Mouse (Mus musculus) liver, embryonic 14.5 days (tissue): Measurements from ENCODE around the gene Nfe2l1. TPM values are rescaled to one million over a fixed set of nuclear protein-coding genes. Genes with fewer than 3 reads are reported as not detected.
"Not testable (repeated sequence)": the region's sequence is repeated elsewhere in the genome, so short reads cannot be mapped to it uniquely, and the experiment has no call there.

Experiments used
- ATAC-seq: fragments of 200-750 bp; cut with Nextera tagmentation; 2 replicates; pipeline ENCODE4 v1.8.0; 2017; ENCODE audit warnings: moderate number of reproducible peaks, mild to moderate bottlenecking, moderate library complexity; ENCODE audit not compliant: insufficient read depth
- DNase-seq, 3 experiments: peaks; one replicate each; pipeline ENCODE4 v3.0.0-alpha.2; 2012 to 2013; ENCODE audit warnings: low read depth in 3 of 3, low spot score in 3 of 3
- H3K27ac ChIP-seq: fragments of 300-500 bp; sonication (generic); 2 replicates; pipeline ENCODE4 v1.5.1; 2014; ENCODE audit warnings: moderate library complexity, mild to moderate bottlenecking, control low read depth, inconsistent platforms
- H3K27me3 ChIP-seq: fragments of 300-500 bp; sonication (generic); 2 replicates; pipeline ENCODE4 v1.6.1; 2014; ENCODE audit warnings: mild to moderate bottlenecking, low read length, moderate library complexity; ENCODE audit not compliant: control insufficient read depth, insufficient read depth
- H3K36me3 ChIP-seq: fragments of 300-500 bp; sonication (generic); replicated peaks from 2 replicates; pipeline ENCODE4 v1.6.1; 2014; ENCODE audit warnings: low read depth; ENCODE audit not compliant: control insufficient read depth, insufficient read depth
- H3K4me1 ChIP-seq, 2 experiments: fragments of 200-500 bp in 1 of 2; fragments of 300-500 bp in 1 of 2; sonication (generic) in 1 of 2; replicated peaks; 2 replicates each; pipeline ENCODE4 v1.6.1; 2012 to 2014; ENCODE audit warnings: antibody characterized with exemption in 1 of 2, inconsistent platforms in 1 of 2, low read length in 1 of 2; ENCODE audit not compliant: control insufficient read depth in 2 of 2, insufficient read depth in 2 of 2
- H3K4me2 ChIP-seq: fragments of 300-500 bp; sonication (generic); 2 replicates; pipeline ENCODE4 v1.6.1; 2014; ENCODE audit warnings: low read depth, mild to moderate bottlenecking, control low read depth, moderate library complexity
- H3K4me3 ChIP-seq, 2 experiments: fragments of 200-500 bp in 1 of 2; fragments of 300-500 bp in 1 of 2; sonication (generic) in 1 of 2; 2 replicates each; pipeline ENCODE4 v1.5.1; 2012 to 2014; ENCODE audit warnings: low read depth in 2 of 2, low read length in 2 of 2, mild to moderate bottlenecking in 2 of 2, control low read depth in 1 of 2, inconsistent platforms in 1 of 2, moderate library complexity in 1 of 2; ENCODE audit not compliant: insufficient read depth in 1 of 2
- H3K9ac ChIP-seq: fragments of 300-500 bp; sonication (generic); replicated peaks from 2 replicates; pipeline ENCODE4 v1.6.1; 2014; ENCODE audit warnings: mild to moderate bottlenecking, control low read depth, moderate library complexity
- H3K9me3 ChIP-seq: fragments of 300-500 bp; sonication (generic); 2 replicates; pipeline ENCODE4 v1.6.1; 2016; ENCODE audit warnings: low read length, mixed read lengths; ENCODE audit not compliant: control insufficient read depth
- CTCF ChIP-seq: IDR thresholded peaks from 2 replicates; pipeline ENCODE4 v1.5.1; 2016; ENCODE audit warnings: antibody characterized with exemption, low read depth, control low read depth
- EP300 ChIP-seq: IDR thresholded peaks from 2 replicates; pipeline ENCODE4 v1.6.1; 2016; ENCODE audit warnings: antibody characterized with exemption, low read depth
- WGBS: fragments of 180-500 bp; shearing (Covaris S2); extraction: QIAGEN DNeasy Blood & Tissue Kit; methylation state at CpG from one replicate; pipeline ENCODE4 v1.1.7; 2014; ENCODE audit not compliant: insufficient replicate concordance; 5-methylcytosine and 5-hydroxymethylcytosine counted together
- polyA plus RNA-seq, 2 experiments: library from polyadenylated mRNA; depleted of rRNA in 1 of 2; stranded (reverse) in 1 of 2; unstranded in 1 of 2; fragments of >200 nt; fragmentation: Nextera tagmentation in 1 of 2; extraction: Ambion mirVana in 1 of 2; gene quantifications; 2 replicates each; pipeline versions ENCODE4 v1.2.1 to v1.2.3; 2012 to 2014

Gene Nfe2l1
- polyA plus RNA-seq, 2 experiments: 9.6 to 15.2 TPM

DNA sequence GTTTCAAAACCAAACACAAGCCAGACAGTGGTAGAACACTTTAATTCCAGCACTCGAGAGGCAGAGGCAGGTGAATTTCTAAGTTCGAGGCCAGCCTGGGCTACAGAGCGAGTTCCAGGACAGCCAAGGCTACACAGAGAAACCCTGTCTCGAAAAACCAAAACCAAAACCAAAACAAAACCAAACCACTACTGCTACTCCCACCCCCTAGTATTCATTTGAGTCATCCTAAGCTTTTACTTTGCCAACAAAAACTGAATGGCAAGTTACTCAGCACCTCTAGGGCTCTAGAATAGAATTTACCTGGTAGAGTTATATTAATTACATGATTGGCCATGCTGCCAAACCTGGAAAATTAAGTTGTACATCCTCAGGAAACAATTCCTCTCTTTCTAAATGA, 29.9 kb upstream of the Nfe2l1 start:
- Histone ChIP-seq H3K27me3 (no peaks in the 10 kb centered on the region), H3K4me3 (no peak overlapping the region), H3K36me3 (no peaks in the 10 kb centered on the region), H3K27ac (no peak overlapping the region), H3K9me3 (no peaks in the 10 kb centered on the region), H3K4me2 (no peak overlapping the region), H3K4me1 (no peaks in the 10 kb centered on the region), H3K9ac (no peak overlapping the region)
- WGBS: 58% methylated on average over 4 of the region's 4 CpGs
- DNase-seq (no peak), ATAC-seq (no peak)
- TF ChIP-seq CTCF (no peak), EP300 (no peak)

- Histone ChIP-seq H3K9ac (no peak overlapping the region), H3K4me1 (no peaks in the 10 kb centered on the region), H3K9me3 (no peaks in the 10 kb centered on the region), H3K36me3 (no peaks in the 10 kb centered on the region), H3K4me3 (no peak overlapping the region), H3K27ac (no peak overlapping the region), H3K27me3 (no peaks in the 10 kb centered on the region), H3K4me2 (no peak overlapping the region)
- no peak for DNase-seq
- TF ChIP-seq EP300 (no peak), CTCF (no peak)
- 58% methylated on average over 5 of the region's 5 CpGs for WGBS
- ATAC-seq: no peak
Measured at GRCm38 (mm10) chr11:96857446-96857845, 27.7 kb upstream of the Nfe2l1 start.

DNA sequence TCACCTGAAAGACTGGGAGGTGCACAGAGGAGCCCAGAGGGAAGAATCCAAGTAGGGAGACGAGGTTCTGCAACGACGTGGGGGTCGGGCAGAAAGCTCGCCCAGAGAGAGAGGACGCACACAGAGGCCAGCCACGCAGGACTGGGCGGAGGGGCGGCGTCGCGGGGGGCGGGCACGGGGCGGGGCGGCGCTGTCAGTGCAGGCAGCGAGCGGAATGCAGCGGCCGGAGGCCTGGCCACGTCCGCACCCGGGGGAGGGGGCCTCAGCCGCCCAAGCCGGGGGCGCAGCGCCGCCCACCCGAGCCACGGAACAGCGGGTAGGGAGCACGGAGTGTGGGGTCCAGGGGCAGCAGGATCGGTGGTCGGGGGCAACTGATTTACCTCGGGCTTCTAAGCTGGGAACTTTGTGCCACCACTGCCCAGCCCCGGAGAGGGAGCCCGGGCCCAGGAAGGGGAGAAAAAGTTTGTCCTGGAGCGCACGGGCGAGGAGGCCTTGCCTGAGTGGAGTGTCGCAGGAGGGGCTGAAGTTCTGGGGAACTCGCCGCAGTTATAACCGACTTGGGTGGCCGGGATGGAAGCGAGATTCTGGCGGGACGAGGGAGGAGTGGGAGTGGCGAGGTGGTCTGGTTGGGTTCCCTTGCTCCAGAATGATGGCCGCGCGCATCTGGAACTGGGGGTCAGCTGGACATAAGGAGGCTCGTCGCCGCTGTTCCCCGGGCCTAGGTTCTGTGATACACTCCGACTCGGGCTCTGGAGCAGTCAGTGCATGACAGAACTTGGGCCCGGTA, 20.1 kb upstream of the Nfe2l1 start, which contains the start of gene Copz2:
TSS of gene Copz2 (plus strand) at position 190 of the 787 bp plus-strand sequence.
- Histone ChIP-seq H3K27me3 (peaks cover 16% of the 10 kb centered on the region), H3K4me3 (peak within 1 kb of the TSS; percentile 51 to 53), H3K4me2 (peak within 1 kb of the TSS; percentile 56), H3K36me3 (no peaks in the 10 kb centered on the region), H3K27ac (no peak within 1 kb of the TSS), H3K4me1 (no peaks in the 10 kb centered on the region; a peak in 1 of 4 replicates), H3K9ac (peak within 1 kb of the TSS; percentile 40; the same call in 1 of the 2 replicates), H3K9me3 (no peaks in the 10 kb centered on the region)
- 0 out of 2 replicates have a peak, but pooled peaks have one; percentile 43 for ATAC-seq
- DNase-seq: no peak
- TF ChIP-seq CTCF (no peak), EP300 (no peak)
- WGBS: 1% methylated on average over 59 of the region's 60 CpGs

- not testable (repeated sequence) for ATAC-seq, H3K4me3 ChIP-seq, H3K27ac ChIP-seq, H3K9me3 ChIP-seq, DNase-seq, H3K4me1 ChIP-seq, H3K36me3 ChIP-seq, H3K9ac ChIP-seq
- Histone ChIP-seq H3K27me3 (peaks cover 16% of the 10 kb centered on the region), H3K4me2 (peak overlapping the region; percentile 56)
- WGBS: 52% methylated on average over 5 of the region's 5 CpGs
Measured at GRCm38 (mm10) chr11:96849145-96849544, 19.4 kb upstream of the Nfe2l1 start.

DNA sequence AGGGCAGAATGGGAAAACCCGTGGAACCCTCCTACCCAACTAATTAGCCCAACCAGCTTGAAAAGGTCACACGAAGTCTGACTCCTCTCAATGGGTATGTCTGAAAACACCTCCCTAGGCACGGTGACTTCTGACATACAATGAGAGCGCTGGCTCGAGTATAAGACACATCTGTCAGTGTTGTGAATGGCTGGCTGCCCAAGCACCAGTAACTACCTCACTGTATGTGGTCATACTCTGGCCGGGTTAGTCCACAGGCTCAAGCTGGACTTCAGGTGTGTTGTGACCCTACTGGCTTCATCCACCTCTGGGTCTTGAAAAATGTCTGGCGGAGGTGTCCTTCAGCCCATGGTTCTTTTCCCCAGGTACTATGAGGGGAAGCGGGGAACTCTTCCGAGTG, 18.9 kb upstream of the Nfe2l1 start:
- H3K4me2 ChIP-seq: no peak overlapping the region
- TF ChIP-seq EP300 (no peak), CTCF (no peak)
- H3K4me1 ChIP-seq: no peaks in the 10 kb centered on the region; a peak in 1 of 4 replicates
- no peak overlapping the region for H3K27ac ChIP-seq
- H3K27me3 ChIP-seq: peaks cover 16% of the 10 kb centered on the region
- ATAC-seq (no peak), DNase-seq (no peak)
- no peak overlapping the region for H3K9ac ChIP-seq
- no peaks in the 10 kb centered on the region for H3K9me3 ChIP-seq
- H3K36me3 ChIP-seq: no peaks in the 10 kb centered on the region
- no peak overlapping the region for H3K4me3 ChIP-seq
- 63% methylated on average over 9 of the region's 9 CpGs for WGBS
